Mouse (Mus musculus) T-cell, adult 2 months (primary cell): ENCODE data around the gene Ablim2.
A peak's percentile ranks its signal among the peaks of the same experiment; 100 is the strongest.

Source experiments
- DNase-seq: peaks from one replicate; pipeline ENCODE4 v3.0.0; 2022; ENCODE audit warnings: low spot score

Gene Ablim2

GRCm38 (mm10) chr5:35814334-35814941 lies 56.8 kb downstream of the Ablim2 start:
- DNase-seq = no peak

GRCm38 (mm10) chr5:35815051-35815450 lies 57.4 kb downstream of the Ablim2 start:
- DNase-seq = no peak

DNA sequence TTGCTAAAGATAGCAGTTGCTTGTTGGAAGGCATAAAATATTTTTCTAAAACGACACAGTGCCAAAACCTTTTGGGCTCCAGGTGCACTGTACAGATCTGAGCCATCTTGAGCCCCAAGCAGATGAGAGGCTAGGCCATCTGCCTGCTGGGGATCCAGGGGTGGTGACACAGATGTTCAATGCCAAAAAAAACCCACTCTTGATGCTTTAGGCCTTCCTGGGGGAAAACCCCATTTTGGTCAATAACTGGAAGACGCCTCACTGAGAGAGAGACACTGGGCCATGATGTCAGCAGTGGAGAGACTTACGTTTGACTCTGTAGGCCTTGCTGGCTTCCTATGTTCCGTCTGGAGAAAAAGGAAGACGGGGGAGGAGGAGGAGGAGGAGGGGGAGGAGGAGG lies 59.6 kb downstream of the Ablim2 start:
- DNase-seq = no peak

- no peak for DNase-seq
Measured at GRCm38 (mm10) chr5:35817882-35818281, 60.2 kb downstream of the Ablim2 start.

DNA sequence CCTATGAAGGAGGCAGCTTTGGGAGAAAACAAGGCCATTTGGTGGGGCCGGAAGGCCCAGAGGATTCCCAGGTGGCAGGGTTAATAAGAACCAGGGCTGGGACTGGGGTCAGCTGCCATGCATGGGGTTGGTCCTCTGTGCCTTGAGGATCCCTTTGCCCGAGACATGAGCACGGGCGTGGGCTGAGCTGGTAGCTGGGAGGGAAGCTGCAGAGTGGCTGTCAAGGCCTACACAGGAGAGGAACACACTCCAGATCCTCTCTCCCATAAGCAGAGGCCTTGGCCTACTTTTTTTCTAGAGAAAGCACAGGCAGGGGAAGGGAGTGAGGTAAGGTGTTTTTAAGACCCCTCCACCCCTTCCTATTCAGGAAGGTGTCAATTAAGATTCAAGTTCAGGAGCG lies 65.0 kb downstream of the Ablim2 start:
- DNase-seq = no peak

GRCm38 (mm10) chr5:35826465-35826864 lies 68.8 kb downstream of the Ablim2 start:
- no peak for DNase-seq

- DNase-seq = no peak
Measured at GRCm38 (mm10) chr5:35827075-35827474, 69.4 kb downstream of the Ablim2 start.

GRCm38 (mm10) chr5:35827856-35828255 lies 70.2 kb downstream of the Ablim2 start:
- no peak for DNase-seq

GRCm38 (mm10) chr5:35830101-35830500 lies 72.4 kb downstream of the Ablim2 start:
- no peak for DNase-seq

- no peak for DNase-seq
Measured at GRCm38 (mm10) chr5:35833881-35834280, 76.2 kb downstream of the Ablim2 start.

DNA sequence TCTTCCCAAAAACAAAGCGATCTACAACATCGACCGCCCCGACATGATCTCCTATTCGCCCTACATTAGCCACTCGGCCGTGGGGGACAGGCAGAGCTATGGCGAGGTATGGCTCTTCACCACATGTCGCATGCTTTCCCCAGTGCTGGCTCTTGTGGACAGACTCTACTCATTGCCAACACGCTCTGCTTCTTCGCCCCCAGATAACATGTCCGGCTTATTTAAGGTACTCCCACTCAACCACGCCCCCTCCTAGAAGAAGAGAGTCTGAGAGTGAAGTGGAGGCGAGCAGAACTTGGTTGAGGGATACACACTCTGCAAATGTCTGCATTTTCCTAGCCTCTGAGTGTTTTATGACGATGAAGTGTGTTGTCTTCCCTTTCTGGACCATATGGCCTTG lies 79.3 kb downstream of the Ablim2 start:
- no peak for DNase-seq

GRCm38 (mm10) chr5:35839262-35839661 lies 81.6 kb downstream of the Ablim2 start:
- no peak for DNase-seq

GRCm38 (mm10) chr5:35851485-35851884 lies 93.8 kb downstream of the Ablim2 start:
- DNase-seq = no peak

DNA sequence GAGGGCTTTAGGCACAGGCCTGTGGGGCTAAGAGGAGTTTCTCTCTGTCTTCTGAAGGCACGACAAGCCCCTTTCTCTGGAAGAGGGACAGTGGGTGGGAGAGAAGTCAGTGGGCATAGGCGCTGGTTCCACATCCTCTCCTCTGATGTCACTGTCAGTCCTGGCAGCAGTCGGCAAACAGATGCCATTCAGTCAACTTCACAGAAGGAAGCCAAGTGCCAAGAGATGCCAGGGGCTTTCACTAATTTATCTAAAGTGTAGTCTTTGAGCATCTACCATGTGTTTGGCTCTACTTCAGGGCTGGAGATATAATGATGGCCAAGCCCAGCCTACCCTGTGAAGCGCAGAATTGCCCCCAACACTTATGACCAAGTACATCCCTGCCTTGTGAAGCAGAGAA lies 95.8 kb downstream of the Ablim2 start:
- no peak for DNase-seq

DNA sequence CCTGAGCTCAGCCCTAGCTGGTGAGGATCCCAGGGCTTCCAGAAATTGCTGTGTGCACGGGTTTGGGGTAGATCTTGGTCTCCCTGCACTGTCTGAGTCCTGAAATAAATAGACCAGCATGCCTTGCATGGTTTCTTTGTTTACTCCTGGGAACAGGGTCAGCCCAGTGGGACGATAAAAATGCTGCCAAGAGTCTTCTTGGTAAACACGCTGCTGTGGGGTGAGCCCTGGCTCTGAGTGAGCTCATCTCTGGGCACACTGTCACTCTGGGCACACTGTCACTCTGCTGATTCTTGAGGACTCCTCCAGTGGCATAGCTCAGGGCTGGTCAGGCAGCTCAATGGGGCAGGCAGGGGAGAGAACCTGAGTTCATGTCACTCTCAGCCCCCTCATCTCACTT lies 98.6 kb downstream of the Ablim2 start:
- DNase-seq = no peak

- DNase-seq = peak; percentile 10
Measured at GRCm38 (mm10) chr5:35858069-35858468, 100.4 kb downstream of the Ablim2 start.

DNA sequence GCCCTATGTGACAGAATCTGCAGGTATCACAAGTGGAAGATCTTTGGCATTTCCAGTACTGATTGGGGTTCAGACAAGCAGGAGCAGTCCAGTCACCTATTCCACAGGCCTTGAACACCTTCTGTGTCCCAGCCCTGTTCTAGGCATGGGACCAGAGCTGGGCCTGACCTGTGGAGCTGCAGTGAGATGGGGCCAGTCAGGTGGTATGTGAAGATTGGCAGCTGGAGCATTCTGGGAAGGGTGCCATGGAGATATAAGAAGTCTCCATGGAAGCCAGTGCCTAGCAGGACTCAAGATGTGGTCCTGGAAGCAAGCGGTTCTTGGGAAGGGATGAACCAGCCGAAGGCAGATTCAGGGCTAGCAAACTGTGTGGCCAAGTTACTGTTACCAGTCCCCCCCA lies 103.8 kb downstream of the Ablim2 start:
- DNase-seq = no peak

DNA sequence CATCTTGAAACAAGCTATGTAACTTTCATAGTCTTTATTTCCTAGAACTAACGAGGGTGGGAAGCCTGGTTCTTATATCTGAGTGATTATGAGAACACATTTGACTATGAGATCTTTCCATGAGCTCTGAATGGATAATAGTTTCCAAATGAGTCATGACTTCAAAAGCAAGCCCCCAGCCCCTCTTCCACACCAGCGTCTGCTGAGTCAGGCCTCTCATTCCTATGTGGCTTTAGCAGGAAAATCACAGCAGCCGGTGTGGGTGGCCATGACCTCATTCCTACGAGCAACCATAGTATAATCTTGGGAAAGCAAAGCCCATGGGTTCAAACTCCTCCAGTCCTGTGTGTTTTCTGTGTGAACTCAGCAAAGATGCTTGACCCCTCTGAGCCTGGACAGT lies 112.3 kb downstream of the Ablim2 start:
- DNase-seq = no peak

GRCm38 (mm10) chr5:35870408-35871012 lies 112.8 kb downstream of the Ablim2 start:
- peak; percentile 53 for DNase-seq

- no peak for DNase-seq
Measured at GRCm38 (mm10) chr5:35873382-35873781, 115.7 kb downstream of the Ablim2 start.

GRCm38 (mm10) chr5:35876236-35876635 lies 118.6 kb downstream of the Ablim2 start:
- DNase-seq = no peak

- DNase-seq = no peak
Measured at GRCm38 (mm10) chr5:35879199-35879598, 121.5 kb downstream of the Ablim2 start.

DNA sequence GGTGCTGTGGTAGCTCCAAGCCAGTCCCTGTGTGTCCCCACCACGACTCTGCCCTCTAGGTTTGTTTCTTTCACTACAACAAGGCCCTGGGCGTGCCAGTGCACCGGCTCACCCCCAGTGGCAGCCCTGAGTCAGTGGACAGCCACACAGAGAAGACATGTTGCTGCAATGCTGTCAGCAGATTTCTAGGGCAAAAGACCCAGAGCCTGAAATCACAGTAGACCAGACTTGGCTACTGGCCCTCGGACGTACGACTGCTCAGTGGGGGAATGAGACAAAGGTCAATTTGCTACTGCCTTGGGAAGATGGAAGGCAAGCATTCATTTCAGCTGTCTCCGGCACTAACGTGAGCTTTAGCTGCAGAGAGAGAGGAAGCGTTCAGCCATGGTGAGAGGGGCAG lies 124.7 kb downstream of the Ablim2 start:
- no peak for DNase-seq

- no peak for DNase-seq
Measured at GRCm38 (mm10) chr5:35884262-35884661, 126.6 kb downstream of the Ablim2 start.
